Mouse (Mus musculus) midbrain, postnatal 0 days (tissue): ENCODE measurements at regions not wholly inside any gene's neighbourhood (a gene's known extent, or its start where the extent isn't known, plus 50 kb on each side); places are given as distances from the start of the nearest gene placed in this dataset.

Experiments used
- ATAC-seq: fragments of 200-750 bp; cut with Nextera tagmentation; 2 replicates; pipeline ENCODE4 v1.8.0; 2017; ENCODE audit warnings: moderate number of reproducible peaks, mild to moderate bottlenecking, moderate TSS enrichment, moderate library complexity; ENCODE audit not compliant: low FRiP score
- DNase-seq: peaks from one replicate; pipeline ENCODE4 v3.0.0-alpha.2; 2015; ENCODE audit warnings: low spot score
- H3K27ac ChIP-seq: fragments of 300-500 bp; sonication (generic); 2 replicates; pipeline ENCODE4 v1.5.1; 2014; ENCODE audit warnings: low read depth, mild to moderate bottlenecking, low read length, mixed read lengths
- H3K27me3 ChIP-seq: fragments of 300-500 bp; sonication (generic); 2 replicates; pipeline ENCODE4 v1.6.1; 2014; ENCODE audit warnings: low read length, control low read depth, mixed read lengths; ENCODE audit not compliant: insufficient read depth
- H3K36me3 ChIP-seq: fragments of 300-500 bp; sonication (generic); 2 replicates; pipeline ENCODE4 v1.6.1; 2014; ENCODE audit warnings: low read length, control low read depth, mixed read lengths; ENCODE audit not compliant: insufficient read depth
- H3K4me1 ChIP-seq: fragments of 300-500 bp; sonication (generic); 2 replicates; pipeline ENCODE4 v1.6.1; 2014; ENCODE audit warnings: mild to moderate bottlenecking, control low read depth, antibody characterized with exemption, low read length, mixed read lengths; ENCODE audit not compliant: insufficient read depth
- H3K4me2 ChIP-seq: fragments of 300-500 bp; sonication (generic); 2 replicates; pipeline ENCODE4 v1.6.1; 2014; ENCODE audit warnings: low read depth, mild to moderate bottlenecking, low read length, mixed read lengths; ENCODE audit not compliant: poor library complexity, severe bottlenecking
- H3K4me3 ChIP-seq: fragments of 300-500 bp; sonication (generic); 2 replicates; pipeline ENCODE4 v1.5.1; 2014; ENCODE audit warnings: low read depth, mild to moderate bottlenecking, low read length, moderate library complexity
- H3K9ac ChIP-seq: fragments of 300-500 bp; sonication (generic); replicated peaks from 2 replicates; pipeline ENCODE4 v1.6.1; 2014; ENCODE audit warnings: mild to moderate bottlenecking, low read length, moderate library complexity, mixed read lengths; ENCODE audit not compliant: poor library complexity, severe bottlenecking
- H3K9me3 ChIP-seq: fragments of 300-500 bp; sonication (generic); 2 replicates; pipeline ENCODE4 v1.6.1; 2016; ENCODE audit warnings: low read length, control low read depth
- CTCF ChIP-seq: IDR thresholded peaks from 2 replicates; pipeline ENCODE4 v1.5.1; 2016; ENCODE audit warnings: antibody characterized with exemption, mild to moderate bottlenecking
- WGBS: fragments of 180-500 bp; shearing (Covaris S2); extraction: QIAGEN DNeasy Blood & Tissue Kit; methylation state at CpG from one replicate; pipeline ENCODE4 v1.1.7; 2014; 5-methylcytosine and 5-hydroxymethylcytosine counted together

- WGBS, result 36% methylated on average over 8 of the region's 8 CpGs
- no peak for DNase-seq
- H3K4me2 ChIP-seq, result no peak overlapping the region
Measured at GRCm38 (mm10) chr4:81579389-81580110, 136.9 kb upstream of the Mpdz start.

GRCm38 (mm10) chr4:81578981-81579380 lies 136.4 kb upstream of the Mpdz start:
- H3K27ac ChIP-seq, result no peak overlapping the region
- peak; percentile 58 for TF ChIP-seq CTCF
- H3K4me3 ChIP-seq, result no peak overlapping the region
- H3K9me3 ChIP-seq, result no peaks in the 10 kb centered on the region
- DNase-seq, result peak; percentile 75
- H3K27me3 ChIP-seq, result no peaks in the 10 kb centered on the region
- H3K9ac ChIP-seq, result no peak overlapping the region
- peak; percentile 74 for ATAC-seq
- no peaks in the 10 kb centered on the region; the same call in 1 of the 2 replicates for H3K4me1 ChIP-seq
- 38% methylated on average over 6 of the region's 6 CpGs for WGBS
- H3K36me3 ChIP-seq, result no peaks in the 10 kb centered on the region
- H3K4me2 ChIP-seq, result no peak overlapping the region

More at GRCm38 (mm10) chr4:81579389-81580110, 136.9 kb upstream of the Mpdz start:
- H3K27me3 ChIP-seq, result no peaks in the 10 kb centered on the region
- no peaks in the 10 kb centered on the region for H3K9me3 ChIP-seq
- ATAC-seq, result no peak
- no peaks in the 10 kb centered on the region for H3K36me3 ChIP-seq
- H3K27ac ChIP-seq, result no peak overlapping the region
- H3K9ac ChIP-seq, result no peak overlapping the region
- no peak overlapping the region for H3K4me3 ChIP-seq
- H3K4me1 ChIP-seq, result no peaks in the 10 kb centered on the region; the same call in 1 of the 2 replicates
- TF ChIP-seq CTCF, result no peak

- no peak for TF ChIP-seq CTCF
- Histone ChIP-seq H3K27ac (no peak overlapping the region), H3K4me2 (no peak overlapping the region), H3K27me3 (no peaks in the 10 kb centered on the region), H3K36me3 (no peaks in the 10 kb centered on the region), H3K4me3 (no peak overlapping the region), H3K9ac (no peak overlapping the region), H3K4me1 (no peaks in the 10 kb centered on the region), H3K9me3 (no peaks in the 10 kb centered on the region)
- 33% methylated on average over 5 of the region's 5 CpGs for WGBS
- peak; percentile 90 for DNase-seq
- peak; percentile 72; the same call in 1 of the 2 replicates for ATAC-seq
Measured at GRCm38 (mm10) chr4:81573771-81574170, 131.2 kb upstream of the Mpdz start.

GRCm38 (mm10) chr4:81570736-81571135 lies 128.1 kb upstream of the Mpdz start:
- no peak for TF ChIP-seq CTCF
- H3K27me3 ChIP-seq, result no peaks in the 10 kb centered on the region
- no peaks in the 10 kb centered on the region for H3K9me3 ChIP-seq
- H3K27ac ChIP-seq, result no peak overlapping the region
- DNase-seq (no peak), ATAC-seq (no peak)
- H3K4me1 ChIP-seq, result no peaks in the 10 kb centered on the region
- H3K36me3 ChIP-seq, result no peaks in the 10 kb centered on the region
- WGBS, result 79% methylated on average over 4 of the region's 4 CpGs
- no peak overlapping the region for H3K9ac ChIP-seq
- no peak overlapping the region for H3K4me3 ChIP-seq
- no peak overlapping the region for H3K4me2 ChIP-seq

GRCm38 (mm10) chr4:81569531-81569930 lies 126.9 kb upstream of the Mpdz start:
- no peak for DNase-seq
- no peak for ATAC-seq
- Histone ChIP-seq H3K27me3 (no peaks in the 10 kb centered on the region), H3K36me3 (no peaks in the 10 kb centered on the region), H3K4me1 (no peaks in the 10 kb centered on the region), H3K9ac (no peak overlapping the region), H3K4me3 (no peak overlapping the region), H3K4me2 (no peak overlapping the region), H3K27ac (no peak overlapping the region), H3K9me3 (no peaks in the 10 kb centered on the region)
- TF ChIP-seq CTCF, result no peak
- WGBS, result 80% methylated on average over 3 of the region's 3 CpGs

- 54% methylated on average over 6 of the region's 6 CpGs for WGBS
- ATAC-seq, result no peak
- H3K4me1 ChIP-seq, result no peaks in the 10 kb centered on the region
Measured at GRCm38 (mm10) chr4:81568404-81568803, 125.8 kb upstream of the Mpdz start.

More at GRCm38 (mm10) chr4:81568404-81568803, 125.8 kb upstream of the Mpdz start:
- Histone ChIP-seq H3K27me3 (no peaks in the 10 kb centered on the region), H3K27ac (no peak overlapping the region), H3K4me2 (no peak overlapping the region), H3K4me3 (no peak overlapping the region), H3K36me3 (no peaks in the 10 kb centered on the region), H3K9ac (no peak overlapping the region), H3K9me3 (no peaks in the 10 kb centered on the region)
- DNase-seq, result peak; percentile 45
- TF ChIP-seq CTCF, result no peak
